Mouse (Mus musculus): ENCODE measurements around the gene Ppp1r1c. TPM values are rescaled to one million over a fixed set of nuclear protein-coding genes. Genes with fewer than 3 reads are reported as not detected.

Ppp1r1c gene
- polyA plus RNA-seq (2016; fragmentation: Nextera tagmentation; extraction: Ambion mirVana) = 1.3 and 2.0 TPM in 2 replicates

- WGBS = 84% methylated on average over 6 of the region's 6 CpGs
- no peaks in the 10 kb centered on the region for H3K27me3 ChIP-seq
- H3K4me1 ChIP-seq = no peaks in the 10 kb centered on the region
- no peak for ATAC-seq (ENCODE audit: low FRiP score, low read depth)
- H3K4me2 ChIP-seq (replicated peaks) = no peak within 1 kb of the TSS
- no peak within 1 kb of the TSS for H3K4me3 ChIP-seq
- H3K9ac ChIP-seq (replicated peaks) = no peak within 1 kb of the TSS
- no peaks in the 10 kb centered on the region for H3K9me3 ChIP-seq
- no peak within 1 kb of the TSS for H3K27ac ChIP-seq (replicated peaks)
- no peaks in the 10 kb centered on the region for H3K36me3 ChIP-seq
These were observed at the start of gene Ppp1r1c for GRCm38 (mm10) chr2:79707575-79707974. Gene Ppp1r1c, plus strand, starts transcription at chr2:79707780.

- Histone ChIP-seq H3K4me3 (no peak overlapping the region), H3K4me2 (replicated peaks) (no peak overlapping the region), H3K4me1 (no peaks in the 10 kb centered on the region), H3K27me3 (no peaks in the 10 kb centered on the region), H3K9me3 (no peaks in the 10 kb centered on the region), H3K27ac (replicated peaks) (no peak overlapping the region), H3K36me3 (peaks cover 35% of the 10 kb centered on the region), H3K9ac (replicated peaks) (no peak overlapping the region)
- 76% methylated on average over 12 of the region's 12 CpGs for WGBS
- no peak for ATAC-seq (ENCODE audit: low FRiP score, low read depth)
These were observed 47.0 kb upstream of the Ppp1r1c start for GRCm38 (mm10) chr2:79660417-79661185.

- no peaks in the 10 kb centered on the region for H3K27me3 ChIP-seq
- H3K9ac ChIP-seq (replicated peaks) = no peak overlapping the region
- WGBS = 55% methylated on average over 7 of the region's 7 CpGs
- no peak overlapping the region for H3K4me2 ChIP-seq (replicated peaks)
- no peaks in the 10 kb centered on the region for H3K9me3 ChIP-seq
- no peak overlapping the region for H3K4me3 ChIP-seq
- no peak for ATAC-seq (ENCODE audit: low FRiP score, low read depth)
- H3K36me3 ChIP-seq = peaks cover 35% of the 10 kb centered on the region
- H3K4me1 ChIP-seq = no peaks in the 10 kb centered on the region
- H3K27ac ChIP-seq (replicated peaks) = no peak overlapping the region
These were observed 46.0 kb upstream of the Ppp1r1c start for GRCm38 (mm10) chr2:79661486-79662104.

GRCm38 (mm10) chr2:79664532-79665286 is 42.9 kb upstream of the Ppp1r1c start:
- Histone ChIP-seq H3K27me3 (no peaks in the 10 kb centered on the region), H3K4me2 (replicated peaks) (no peak overlapping the region), H3K9ac (replicated peaks) (no peak overlapping the region), H3K4me1 (no peaks in the 10 kb centered on the region), H3K4me3 (no peak overlapping the region), H3K27ac (replicated peaks) (no peak overlapping the region), H3K9me3 (no peaks in the 10 kb centered on the region), H3K36me3 (peaks cover 15% of the 10 kb centered on the region)
- WGBS = 55% methylated on average over 3 of the region's 3 CpGs
- peak; percentile 58; the same call in 1 of the 2 replicates for ATAC-seq (ENCODE audit: low FRiP score, low read depth)

GRCm38 (mm10) chr2:79665492-79665891 is 42.1 kb upstream of the Ppp1r1c start:
- no peak for ATAC-seq (ENCODE audit: low FRiP score, low read depth)
- Histone ChIP-seq H3K9ac (replicated peaks) (no peak overlapping the region), H3K4me3 (no peak overlapping the region), H3K9me3 (no peaks in the 10 kb centered on the region), H3K36me3 (peaks cover 13% of the 10 kb centered on the region), H3K27ac (replicated peaks) (no peak overlapping the region), H3K4me1 (no peaks in the 10 kb centered on the region), H3K4me2 (replicated peaks) (no peak overlapping the region), H3K27me3 (no peaks in the 10 kb centered on the region)
- WGBS = 54% methylated on average over 3 of the region's 3 CpGs

GRCm38 (mm10) chr2:79675266-79675665 is 32.3 kb upstream of the Ppp1r1c start:
- Histone ChIP-seq H3K9me3 (no peaks in the 10 kb centered on the region), H3K9ac (replicated peaks) (no peak overlapping the region), H3K36me3 (no peaks in the 10 kb centered on the region), H3K4me2 (replicated peaks) (no peak overlapping the region), H3K27me3 (no peaks in the 10 kb centered on the region), H3K4me3 (no peak overlapping the region), H3K4me1 (no peaks in the 10 kb centered on the region), H3K27ac (replicated peaks) (no peak overlapping the region)
- WGBS = 93% methylated on average over 3 of the region's 3 CpGs
- ATAC-seq (ENCODE audit: low FRiP score, low read depth) = no peak

GRCm38 (mm10) chr2:79677663-79678257 is 29.8 kb upstream of the Ppp1r1c start:
- H3K9ac ChIP-seq (replicated peaks) = no peak overlapping the region
- WGBS = 83% methylated on average over 1 of the region's 1 CpGs

GRCm38 (mm10) chr2:79681672-79682071 is 25.9 kb upstream of the Ppp1r1c start:
- Histone ChIP-seq H3K4me1 (no peaks in the 10 kb centered on the region), H3K9me3 (no peaks in the 10 kb centered on the region), H3K27ac (replicated peaks) (no peak overlapping the region), H3K9ac (replicated peaks) (no peak overlapping the region), H3K4me3 (no peak overlapping the region), H3K4me2 (replicated peaks) (no peak overlapping the region), H3K36me3 (no peaks in the 10 kb centered on the region), H3K27me3 (no peaks in the 10 kb centered on the region)
- 85% methylated on average over 4 of the region's 4 CpGs for WGBS
- no peak for ATAC-seq (ENCODE audit: low FRiP score, low read depth)

More at GRCm38 (mm10) chr2:79677663-79678257, 29.8 kb upstream of the Ppp1r1c start:
- H3K36me3 ChIP-seq = no peaks in the 10 kb centered on the region
- no peaks in the 10 kb centered on the region for H3K4me1 ChIP-seq
- H3K4me3 ChIP-seq = no peak overlapping the region
- H3K4me2 ChIP-seq (replicated peaks) = no peak overlapping the region
- no peaks in the 10 kb centered on the region for H3K27me3 ChIP-seq
- no peaks in the 10 kb centered on the region for H3K9me3 ChIP-seq
- no peak overlapping the region for H3K27ac ChIP-seq (replicated peaks)
- ATAC-seq (ENCODE audit: low FRiP score, low read depth) = no peak

GRCm38 (mm10) chr2:79683258-79683657 is 24.3 kb upstream of the Ppp1r1c start:
- H3K4me3 ChIP-seq = no peak overlapping the region
- no peaks in the 10 kb centered on the region for H3K9me3 ChIP-seq
- H3K4me1 ChIP-seq = no peaks in the 10 kb centered on the region
- ATAC-seq (ENCODE audit: low FRiP score, low read depth) = no peak
- no peak overlapping the region for H3K27ac ChIP-seq (replicated peaks)
- WGBS = 83% methylated on average over 4 of the region's 4 CpGs
- H3K27me3 ChIP-seq = no peaks in the 10 kb centered on the region
- no peaks in the 10 kb centered on the region for H3K36me3 ChIP-seq
- no peak overlapping the region for H3K9ac ChIP-seq (replicated peaks)
- H3K4me2 ChIP-seq (replicated peaks) = no peak overlapping the region

- no peak overlapping the region for H3K4me2 ChIP-seq (replicated peaks)
- 75% methylated on average over 3 of the region's 3 CpGs for WGBS
- no peak for ATAC-seq (ENCODE audit: low FRiP score, low read depth)
These were observed 16.7 kb upstream of the Ppp1r1c start for GRCm38 (mm10) chr2:79690838-79691237.

GRCm38 (mm10) chr2:79695190-79695589 is 12.4 kb upstream of the Ppp1r1c start:
- ATAC-seq (ENCODE audit: low FRiP score, low read depth) = no peak
- H3K27ac ChIP-seq (replicated peaks) = no peak overlapping the region
- H3K9me3 ChIP-seq = no peaks in the 10 kb centered on the region
- H3K27me3 ChIP-seq = no peaks in the 10 kb centered on the region
- whole genome bisulfite sequencing = 87% methylated on average over 4 of the region's 4 CpGs
- H3K36me3 ChIP-seq = no peaks in the 10 kb centered on the region
- no peaks in the 10 kb centered on the region for H3K4me1 ChIP-seq
- H3K4me2 ChIP-seq (replicated peaks) = no peak overlapping the region
- H3K4me3 ChIP-seq = no peak overlapping the region
- no peak overlapping the region for H3K9ac ChIP-seq (replicated peaks)

More at GRCm38 (mm10) chr2:79690838-79691237, 16.7 kb upstream of the Ppp1r1c start:
- Histone ChIP-seq H3K9me3 (no peaks in the 10 kb centered on the region), H3K4me3 (no peak overlapping the region), H3K9ac (replicated peaks) (no peak overlapping the region), H3K4me1 (no peaks in the 10 kb centered on the region), H3K27ac (replicated peaks) (no peak overlapping the region), H3K36me3 (no peaks in the 10 kb centered on the region), H3K27me3 (no peaks in the 10 kb centered on the region)

GRCm38 (mm10) chr2:79695939-79696338 is 11.6 kb upstream of the Ppp1r1c start:
- H3K9me3 ChIP-seq = no peaks in the 10 kb centered on the region
- ATAC-seq (ENCODE audit: low FRiP score, low read depth) = no peak
- 92% methylated on average over 12 of the region's 12 CpGs for WGBS

More at GRCm38 (mm10) chr2:79695939-79696338, 11.6 kb upstream of the Ppp1r1c start:
- Histone ChIP-seq H3K4me2 (replicated peaks) (no peak overlapping the region), H3K9ac (replicated peaks) (no peak overlapping the region), H3K27ac (replicated peaks) (no peak overlapping the region), H3K36me3 (no peaks in the 10 kb centered on the region), H3K4me1 (no peaks in the 10 kb centered on the region), H3K27me3 (no peaks in the 10 kb centered on the region), H3K4me3 (no peak overlapping the region)
